Mouse (Mus musculus) spleen, adult 12 weeks (tissue): ENCODE data around the gene Gps1.
"Not testable (repeated sequence)": the region's sequence is repeated elsewhere in the genome, so short reads cannot be mapped to it uniquely, and the experiment has no call there.

Experiments
- DNase-seq: peaks from one replicate; pipeline ENCODE4 v3.0.0; 2022; ENCODE audit warnings: low spot score

The Gps1 gene

DNA sequence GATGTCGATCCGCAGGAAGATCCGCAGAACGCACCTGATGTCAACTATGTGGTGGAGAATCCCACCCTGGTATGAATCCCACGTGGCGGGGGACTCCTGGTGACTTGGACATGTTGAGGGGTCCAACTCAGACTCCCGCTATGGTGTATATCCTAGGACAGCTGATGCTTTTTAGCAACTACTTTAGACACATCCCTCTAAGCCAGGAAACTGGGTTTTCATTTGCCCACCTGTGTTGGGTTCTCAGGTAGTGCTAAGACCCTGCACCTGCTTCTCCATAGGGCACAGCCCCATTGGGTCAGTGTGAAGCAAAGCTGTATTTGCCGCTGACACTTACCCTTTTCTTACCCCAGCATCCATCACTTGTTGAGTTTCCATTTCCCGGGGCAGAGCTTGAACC lies 1.1 kb downstream of the Gps1 start:
- DNase-seq = no peak

- not testable (repeated sequence) for DNase-seq
Measured at GRCm38 (mm10) chr11:120788460-120788859, 4.4 kb downstream of the Gps1 start.

DNA sequence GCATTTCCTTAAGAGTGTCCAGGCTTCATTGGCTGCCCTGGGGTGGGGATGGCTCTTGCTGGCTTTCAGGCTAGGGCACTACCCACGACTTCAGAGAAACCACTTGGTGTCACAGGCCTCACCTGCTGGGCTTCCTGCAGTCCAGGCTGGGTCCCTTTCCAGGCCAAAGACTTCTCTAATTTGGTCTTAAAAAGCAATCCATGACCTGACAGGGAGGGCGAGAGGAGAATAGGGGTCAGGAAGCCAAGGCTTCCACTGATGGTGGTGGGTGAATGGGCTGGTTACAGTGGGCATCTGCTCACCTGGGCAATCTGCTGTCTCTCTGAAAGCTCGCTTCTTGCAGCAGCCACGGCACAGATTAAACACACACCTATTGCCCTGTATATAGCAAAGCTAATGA lies 5.3 kb downstream of the Gps1 start:
- DNase-seq = no peak

- DNase-seq = no peak
Measured at GRCm38 (mm10) chr11:120789810-120790209, 5.7 kb downstream of the Gps1 start.

GRCm38 (mm10) chr11:120792652-120793051 lies 8.6 kb downstream of the Gps1 start:
- DNase-seq = no peak

DNA sequence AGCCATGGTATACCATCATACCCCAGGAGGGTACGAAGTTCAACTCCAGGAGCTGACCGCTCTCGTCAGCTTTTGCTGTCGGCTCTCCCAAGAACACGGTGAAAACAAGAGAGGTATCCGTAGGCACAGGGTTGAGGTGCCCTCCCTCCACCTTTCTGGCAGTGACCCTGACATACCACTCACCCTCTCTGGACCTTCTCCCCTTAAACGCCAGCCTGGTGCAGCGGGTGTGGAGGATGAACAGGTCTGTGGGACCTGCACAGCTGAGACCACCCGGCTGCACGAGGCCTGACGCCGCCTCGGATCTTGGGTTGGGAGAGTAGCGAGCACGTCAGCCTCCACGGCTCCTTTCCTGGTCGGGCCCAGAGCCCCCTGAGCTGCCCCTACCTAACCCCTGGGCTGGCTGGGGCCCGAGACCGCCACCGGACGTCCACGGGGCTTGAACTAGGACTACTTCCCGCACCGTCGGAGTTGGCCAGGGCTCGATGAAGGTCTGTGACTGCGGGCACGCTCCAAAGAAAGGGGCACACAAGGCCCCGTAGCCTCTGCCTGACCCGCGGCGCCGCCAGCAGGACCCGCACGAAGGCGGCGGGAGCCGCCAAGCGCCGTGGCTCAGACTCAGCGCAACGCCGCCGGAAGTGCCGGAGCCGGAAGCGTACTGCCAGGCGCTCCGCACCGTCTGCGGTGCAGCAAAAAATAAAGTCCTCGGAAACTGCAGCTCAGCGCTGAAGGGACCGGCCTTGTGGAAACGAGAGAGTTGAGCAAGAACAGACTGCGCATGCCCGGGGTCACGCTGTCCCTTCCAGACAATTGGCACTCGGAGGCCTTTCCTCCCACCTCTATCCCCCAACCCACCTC lies 11.9 kb downstream of the Gps1 start, which contains the start of gene Dus1l:
Dus1l (minus strand) TSS at position 648 of the 858 bp plus-strand sequence.
- peak; percentile 96 for DNase-seq

GRCm38 (mm10) chr11:120796614-120796946 lies 12.5 kb downstream of the Gps1 start:
- no peak for DNase-seq

GRCm38 (mm10) chr11:120798244-120798643 lies 14.2 kb downstream of the Gps1 start:
- DNase-seq = no peak

GRCm38 (mm10) chr11:120799316-120799890 lies 15.3 kb downstream of the Gps1 start:
- DNase-seq = no peak

DNA sequence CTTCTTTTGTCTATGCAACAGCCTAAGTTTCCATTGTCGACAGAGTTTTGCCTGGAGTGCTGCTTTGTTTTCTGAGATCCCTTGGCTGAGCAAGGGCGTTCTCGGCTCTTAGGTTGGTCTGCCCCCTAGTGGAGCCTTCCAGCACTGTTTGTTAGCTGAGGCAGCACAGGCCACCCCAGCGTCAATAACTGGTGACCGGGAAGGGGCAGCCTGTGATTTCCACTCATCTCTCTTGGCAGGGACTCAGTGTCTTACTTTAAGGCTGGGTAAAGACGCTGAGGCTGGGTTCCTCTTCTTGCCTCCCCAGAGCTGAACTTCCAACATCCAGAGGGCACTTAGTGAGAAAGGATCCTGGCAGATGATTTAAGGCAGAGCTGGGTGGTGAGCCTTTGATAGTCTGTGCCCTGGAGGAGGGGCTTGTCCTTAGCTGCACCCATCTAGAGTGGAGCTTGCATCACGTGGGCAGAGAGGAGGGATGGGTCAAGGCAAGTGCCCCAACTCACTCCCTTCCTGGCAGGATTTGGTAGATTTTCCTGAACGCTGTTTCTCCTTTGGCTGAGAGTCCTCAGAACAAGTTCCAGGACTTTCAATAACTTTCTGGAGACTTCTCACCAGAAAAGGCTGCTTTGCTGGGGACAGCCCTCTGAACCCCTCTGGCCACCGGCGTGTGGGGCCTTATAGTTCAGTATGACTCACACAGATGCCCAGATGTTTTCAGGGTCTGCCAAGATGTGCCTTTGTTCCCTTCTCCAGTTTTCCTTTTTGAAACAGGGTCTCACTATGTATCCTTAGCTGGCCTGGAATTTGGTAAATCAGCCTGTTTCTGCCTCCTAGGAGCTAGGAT lies 16.2 kb downstream of the Gps1 start:
- DNase-seq = peak; percentile 66

DNA sequence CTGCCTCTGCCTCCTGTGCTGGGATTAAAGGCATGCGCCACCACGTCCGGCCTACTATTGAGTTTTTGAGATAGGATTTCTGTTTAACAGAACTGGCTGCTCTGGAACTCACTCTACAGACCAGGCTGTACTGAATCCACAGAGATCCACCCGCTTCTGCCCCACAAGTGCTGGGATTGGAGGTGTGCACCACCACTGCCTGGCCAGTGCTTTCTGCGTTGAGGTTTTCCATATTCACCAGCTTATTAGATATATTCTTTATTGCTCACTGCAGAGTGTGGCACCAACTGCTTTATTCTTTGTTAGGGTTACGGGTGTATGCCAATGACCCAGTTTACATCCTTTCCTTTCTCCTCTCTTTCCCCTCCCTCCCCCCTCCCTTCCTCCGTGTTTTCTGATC lies 20.2 kb downstream of the Gps1 start:
- no peak for DNase-seq

GRCm38 (mm10) chr11:120804769-120805168 lies 20.7 kb downstream of the Gps1 start:
- no peak for DNase-seq

DNA sequence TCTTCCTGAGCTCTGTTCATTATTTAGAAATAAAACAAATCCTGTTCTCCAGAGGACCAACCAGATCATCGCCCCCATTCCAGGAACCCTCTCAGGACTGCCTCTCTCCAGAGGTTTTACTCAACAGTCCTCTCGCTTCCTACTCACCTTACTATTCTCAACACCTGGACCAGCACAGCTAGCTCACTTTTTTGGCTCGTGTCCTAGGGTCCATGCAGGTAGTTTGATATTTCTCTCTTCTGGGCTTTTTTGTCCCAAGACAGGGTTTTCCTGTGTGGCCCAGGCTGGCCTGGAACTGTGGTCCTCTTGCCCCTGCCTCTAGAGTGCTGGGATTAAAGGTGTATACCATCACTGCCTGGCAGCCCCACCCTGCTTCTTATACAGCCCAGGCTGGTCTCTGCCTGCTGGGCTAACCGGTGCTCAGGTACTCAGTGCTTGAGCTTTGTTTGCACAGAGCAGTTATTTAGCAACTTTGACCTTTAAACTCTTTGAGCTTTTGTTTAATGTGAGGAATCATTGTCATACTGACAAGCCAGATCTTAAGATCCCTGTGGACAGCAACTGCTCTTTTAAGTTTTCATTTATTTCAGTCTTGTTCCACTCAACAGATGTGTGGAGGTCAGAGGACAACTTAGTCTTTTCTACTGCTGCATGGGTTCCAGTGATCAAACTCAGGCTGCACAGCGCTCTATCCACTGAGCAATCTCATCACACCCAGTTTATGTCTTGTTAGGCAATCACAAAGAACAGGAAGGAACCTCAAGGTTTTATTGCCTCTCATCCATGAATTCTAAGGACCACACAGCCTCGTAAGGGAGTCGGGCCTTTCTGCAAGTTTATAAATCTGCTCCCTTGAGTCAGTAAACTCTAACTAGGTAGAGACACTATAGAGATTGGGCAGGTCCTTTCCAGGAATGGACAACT lies 21.6 kb downstream of the Gps1 start:
- no peak for DNase-seq

- DNase-seq = no peak
Measured at GRCm38 (mm10) chr11:120808010-120808409, 23.9 kb downstream of the Gps1 start.

- no peak for DNase-seq
Measured at GRCm38 (mm10) chr11:120812068-120812467, 28.0 kb downstream of the Gps1 start.

- no peak for DNase-seq
Measured at GRCm38 (mm10) chr11:120817358-120817757, 33.3 kb downstream of the Gps1 start.

- DNase-seq = no peak
Measured at GRCm38 (mm10) chr11:120818251-120818650, 34.2 kb downstream of the Gps1 start.

- no peak for DNase-seq
Measured at GRCm38 (mm10) chr11:120819556-120819955, 35.5 kb downstream of the Gps1 start.

- no peak for DNase-seq
Measured at GRCm38 (mm10) chr11:120820546-120820945, 36.5 kb downstream of the Gps1 start.

DNA sequence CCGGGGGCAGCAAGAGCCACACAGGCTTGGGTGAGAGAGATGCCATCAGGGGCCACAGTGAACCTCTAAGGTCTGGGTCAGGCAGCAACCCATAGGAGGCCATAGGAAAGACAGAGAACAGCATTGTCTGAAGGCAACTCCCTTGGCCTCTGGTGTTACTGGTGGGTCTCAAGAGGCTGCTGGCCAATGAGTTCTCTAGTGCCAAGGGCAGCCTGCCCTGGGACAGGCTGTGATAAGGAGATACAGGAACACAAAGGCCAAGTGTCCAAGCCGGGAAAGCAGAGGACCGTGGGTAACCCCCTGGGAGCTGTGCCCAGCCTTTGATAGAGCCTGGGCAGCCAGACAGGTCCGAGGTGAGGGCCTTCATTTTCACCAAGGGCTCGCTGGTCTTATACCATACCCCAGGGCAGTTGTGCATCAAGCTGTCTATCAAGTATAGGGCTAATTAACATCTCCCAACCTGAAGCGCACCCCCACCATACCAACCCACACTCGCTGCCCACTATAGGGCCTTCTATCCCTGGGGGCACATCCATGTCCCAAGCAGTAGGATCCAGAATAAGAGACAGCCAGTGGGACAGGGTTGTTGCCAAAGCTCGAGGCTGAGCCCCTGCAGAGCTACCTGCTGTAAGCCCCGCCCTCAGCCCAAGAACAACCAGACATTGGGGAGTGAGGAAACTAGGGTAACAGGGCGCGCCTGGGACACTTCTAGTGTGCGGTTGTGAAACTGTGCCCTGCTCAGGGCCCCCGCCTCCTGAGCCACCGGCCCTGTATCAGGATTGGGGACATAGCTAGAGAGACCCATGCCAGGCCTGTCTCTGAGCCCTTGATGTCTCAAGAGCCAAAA lies 37.2 kb downstream of the Gps1 start:
- no peak for DNase-seq

- no peak for DNase-seq
Measured at GRCm38 (mm10) chr11:120822321-120822720, 38.2 kb downstream of the Gps1 start.
